Mouse (Mus musculus) liver, adult 2 months (tissue): ENCODE results near the gene Gpatch8. TPM values are rescaled to one million over a fixed set of nuclear protein-coding genes. Genes with fewer than 3 reads are reported as not detected.

Experiments used
- DNase-seq: peaks from one replicate; pipeline ENCODE4 v3.0.0-alpha.2; 2011; ENCODE audit warnings: low read depth, low spot score; ENCODE audit errors: extremely low read depth
- H3K27ac ChIP-seq: fragments of 200-500 bp; replicated peaks from 2 replicates; pipeline ENCODE4 v1.5.1; 2012; ENCODE audit warnings: low read depth, mild to moderate bottlenecking, control low read depth, inconsistent platforms, low read length; ENCODE audit not compliant: insufficient read depth
- H3K27me3 ChIP-seq: fragments of 200-500 bp; 2 replicates; pipeline ENCODE4 v1.6.1; 2012; ENCODE audit warnings: mild to moderate bottlenecking, moderate library complexity, low read length, inconsistent platforms; ENCODE audit not compliant: control insufficient read depth, insufficient read depth
- H3K36me3 ChIP-seq: fragments of 200-500 bp; 2 replicates; pipeline ENCODE4 v1.6.1; 2012; ENCODE audit warnings: low read length, inconsistent platforms; ENCODE audit not compliant: control insufficient read depth, insufficient read depth
- H3K4me1 ChIP-seq: fragments of 200-500 bp; 2 replicates; pipeline ENCODE4 v1.6.1; 2011; ENCODE audit warnings: low read length; ENCODE audit not compliant: control insufficient read depth, insufficient read depth
- H3K4me3 ChIP-seq: fragments of 200-500 bp; 2 replicates; pipeline ENCODE4 v1.5.1; 2011; ENCODE audit warnings: low read depth, mild to moderate bottlenecking, control low read depth, low read length, moderate library complexity; ENCODE audit not compliant: insufficient read depth
- H3K79me2 ChIP-seq: fragments of 200-500 bp; 2 replicates; pipeline ENCODE4 v1.6.1; 2012; ENCODE audit warnings: inconsistent platforms, mild to moderate bottlenecking, low read length, moderate library complexity; ENCODE audit not compliant: control insufficient read depth, insufficient read depth
- H3K9ac ChIP-seq: fragments of 200-500 bp; 2 replicates; pipeline ENCODE4 v1.6.1; 2012; ENCODE audit warnings: low read depth, mild to moderate bottlenecking, control low read depth, inconsistent platforms, low read length
- CTCF ChIP-seq: fragments of 200-500 bp; IDR thresholded peaks from 2 replicates; pipeline ENCODE4 v1.5.1; 2011; ENCODE audit warnings: low read depth, low read length, control low read depth
- POLR2A ChIP-seq: fragments of 200-500 bp; IDR thresholded peaks from 2 replicates; pipeline ENCODE4 v1.6.1; 2011; ENCODE audit warnings: low read length, control low read depth; ENCODE audit not compliant: insufficient read depth; ENCODE audit errors: extremely low read depth
- WGBS: fragments of 180-500 bp; shearing (Covaris S2); methylation state at CpG from one replicate; pipeline ENCODE4 v1.1.7; 2018; 5-methylcytosine and 5-hydroxymethylcytosine counted together
- polyA plus RNA-seq: library from polyadenylated mRNA; depleted of rRNA; stranded (reverse); fragments of >200 nt; gene quantifications from 2 replicates; pipeline ENCODE4 v1.2.3, GENCODE M21; 2012
- total RNA-seq: library from RNA; depleted of rRNA; stranded (reverse); fragments of >200 nt; gene quantifications from 2 replicates; pipeline ENCODE4 v1.2.3, GENCODE M21; 2014

The Gpatch8 gene
- total and polyA plus RNA-seq, 2 experiments: 6.0 to 9.2 TPM

GRCm38 (mm10) chr11:102576050-102576754 lies 20.0 kb upstream of the Gpatch8 start:
- WGBS: 53% methylated on average over 13 of the region's 13 CpGs
- Histone ChIP-seq H3K36me3 (no peaks in the 10 kb centered on the region), H3K27ac (no peak overlapping the region), H3K79me2 (no peaks in the 10 kb centered on the region), H3K4me3 (no peak overlapping the region), H3K9ac (no peak overlapping the region), H3K4me1 (peaks cover 3% of the 10 kb centered on the region; the same call in 1 of the 2 replicates), H3K27me3 (no peaks in the 10 kb centered on the region)
- no peak for DNase-seq
- no peak for TF ChIP-seq POLR2A
- TF ChIP-seq CTCF: no peak

- H3K9ac ChIP-seq: no peak overlapping the region
- TF ChIP-seq CTCF (no peak), POLR2A (no peak)
- no peaks in the 10 kb centered on the region for H3K79me2 ChIP-seq
- DNase-seq: no peak
- WGBS: 68% methylated on average over 1 of the region's 1 CpGs
- H3K36me3 ChIP-seq: no peaks in the 10 kb centered on the region
- no peak overlapping the region for H3K27ac ChIP-seq
- peaks cover 3% of the 10 kb centered on the region; the same call in 1 of the 2 replicates for H3K4me1 ChIP-seq
- no peak overlapping the region for H3K4me3 ChIP-seq
- no peaks in the 10 kb centered on the region for H3K27me3 ChIP-seq
Observed at GRCm38 (mm10) chr11:102575034-102575433, 18.8 kb upstream of the Gpatch8 start.

GRCm38 (mm10) chr11:102572866-102573663 lies 16.9 kb upstream of the Gpatch8 start:
- Histone ChIP-seq H3K27ac (no peak overlapping the region), H3K36me3 (no peaks in the 10 kb centered on the region), H3K4me1 (peaks cover 2% of the 10 kb centered on the region; the same call in 1 of the 2 replicates), H3K4me3 (peak overlapping the region; percentile 49), H3K27me3 (no peaks in the 10 kb centered on the region), H3K79me2 (no peaks in the 10 kb centered on the region), H3K9ac (peak overlapping the region; percentile 68)
- 20% methylated on average over 18 of the region's 18 CpGs for WGBS
- DNase-seq: peak; percentile 49
- peak; percentile 85 for TF ChIP-seq CTCF
- no peak for TF ChIP-seq POLR2A

GRCm38 (mm10) chr11:102568756-102569377 lies 12.7 kb upstream of the Gpatch8 start:
- no peaks in the 10 kb centered on the region for H3K79me2 ChIP-seq
- H3K27me3 ChIP-seq: no peaks in the 10 kb centered on the region
- peaks cover 2% of the 10 kb centered on the region; the same call in 1 of the 2 replicates for H3K4me1 ChIP-seq
- no peak overlapping the region for H3K9ac ChIP-seq
- H3K36me3 ChIP-seq: no peaks in the 10 kb centered on the region
- whole genome bisulfite sequencing: 72% methylated on average over 7 of the region's 7 CpGs
- H3K27ac ChIP-seq: no peak overlapping the region
- no peak for DNase-seq
- H3K4me3 ChIP-seq: no peak overlapping the region
- TF ChIP-seq CTCF (no peak), POLR2A (no peak)

GRCm38 (mm10) chr11:102568191-102568590 lies 12.0 kb upstream of the Gpatch8 start:
- no peaks in the 10 kb centered on the region for H3K36me3 ChIP-seq
- H3K27me3 ChIP-seq: no peaks in the 10 kb centered on the region
- peaks cover under 1% of the 10 kb centered on the region; the same call in 1 of the 2 replicates for H3K4me1 ChIP-seq
- no peak overlapping the region for H3K27ac ChIP-seq
- TF ChIP-seq POLR2A: no peak
- peak; percentile 81 for TF ChIP-seq CTCF
- H3K79me2 ChIP-seq: no peaks in the 10 kb centered on the region
- no peak overlapping the region for H3K9ac ChIP-seq
- no peak for DNase-seq
- 79% methylated on average over 12 of the region's 12 CpGs for WGBS
- H3K4me3 ChIP-seq: no peak overlapping the region
